Mouse (Mus musculus) testis, adult 2 months (tissue): ENCODE data around the gene Astl. TPM values are rescaled to one million over a fixed set of nuclear protein-coding genes. Genes with fewer than 3 reads are reported as not detected.

Experiments
- H3K27ac ChIP-seq: fragments of 200-500 bp; 2 replicates; pipeline ENCODE4 v1.5.1; 2012; ENCODE audit warnings: low read depth, low read length; ENCODE audit not compliant: control insufficient read depth, insufficient read depth
- H3K27me3 ChIP-seq: fragments of 200-500 bp; 2 replicates; pipeline ENCODE4 v1.6.1; 2012; ENCODE audit warnings: mild to moderate bottlenecking, low read length, moderate library complexity; ENCODE audit not compliant: control insufficient read depth, insufficient read depth
- H3K36me3 ChIP-seq: fragments of 200-500 bp; 2 replicates; pipeline ENCODE4 v1.6.1; 2012; ENCODE audit warnings: mild to moderate bottlenecking, low read length; ENCODE audit not compliant: control insufficient read depth, insufficient read depth
- H3K4me1 ChIP-seq: fragments of 200-500 bp; 2 replicates; pipeline ENCODE4 v1.6.1; 2012; ENCODE audit warnings: low read length; ENCODE audit not compliant: control insufficient read depth, insufficient read depth
- H3K4me3 ChIP-seq: fragments of 200-500 bp; 2 replicates; pipeline ENCODE4 v1.5.1; 2012; ENCODE audit warnings: low read depth, mild to moderate bottlenecking, low read length, moderate library complexity, mixed read lengths; ENCODE audit not compliant: control insufficient read depth
- CTCF ChIP-seq: fragments of 200-500 bp; IDR thresholded peaks from 2 replicates; pipeline ENCODE4 v1.5.1; 2012; ENCODE audit warnings: low read depth, mild to moderate bottlenecking, inconsistent platforms, low read length, moderate library complexity; ENCODE audit not compliant: control insufficient read depth, insufficient read depth, insufficient replicate concordance
- POLR2A ChIP-seq: fragments of 200-500 bp; IDR thresholded peaks from 2 replicates; pipeline ENCODE4 v1.6.1; 2012; ENCODE audit warnings: low read depth, mild to moderate bottlenecking, inconsistent platforms, low read length, moderate library complexity; ENCODE audit not compliant: control insufficient read depth
- polyA plus RNA-seq: library from polyadenylated mRNA; depleted of rRNA; stranded (reverse); fragments of >200 nt; gene quantifications from 2 replicates; pipeline ENCODE4 v1.2.3, GENCODE M21; 2012

Gene Astl
- polyA plus RNA-seq, 1 experiment, result not detected

- H3K4me1 ChIP-seq, result no peaks in the 10 kb centered on the region
- H3K36me3 ChIP-seq, result no peaks in the 10 kb centered on the region
- H3K27ac ChIP-seq, result no peak overlapping the region
- no peak overlapping the region for H3K4me3 ChIP-seq
- TF ChIP-seq POLR2A (no peak), CTCF (no peak)
- no peaks in the 10 kb centered on the region for H3K27me3 ChIP-seq
Observed at GRCm38 (mm10) chr2:127314467-127315154, 23.8 kb upstream of the Astl start.

- Histone ChIP-seq H3K36me3 (no peaks in the 10 kb centered on the region), H3K4me3 (no peak overlapping the region), H3K27ac (no peak overlapping the region), H3K27me3 (no peaks in the 10 kb centered on the region), H3K4me1 (no peaks in the 10 kb centered on the region)
- no peak for TF ChIP-seq POLR2A
- TF ChIP-seq CTCF, result no peak
Observed at GRCm38 (mm10) chr2:127315155-127315470, 23.3 kb upstream of the Astl start.

GRCm38 (mm10) chr2:127316431-127316830 is 22.0 kb upstream of the Astl start:
- Histone ChIP-seq H3K4me3 (no peak overlapping the region), H3K27ac (no peak overlapping the region), H3K27me3 (no peaks in the 10 kb centered on the region), H3K4me1 (no peaks in the 10 kb centered on the region), H3K36me3 (no peaks in the 10 kb centered on the region)
- TF ChIP-seq CTCF (no peak), POLR2A (no peak)

GRCm38 (mm10) chr2:127318136-127318535 is 20.3 kb upstream of the Astl start:
- Histone ChIP-seq H3K27me3 (no peaks in the 10 kb centered on the region), H3K4me3 (no peak overlapping the region), H3K4me1 (no peaks in the 10 kb centered on the region), H3K36me3 (no peaks in the 10 kb centered on the region), H3K27ac (no peak overlapping the region)
- TF ChIP-seq CTCF, result no peak
- no peak for TF ChIP-seq POLR2A

- Histone ChIP-seq H3K4me1 (no peaks in the 10 kb centered on the region; the same call in 1 of the 2 replicates), H3K27ac (no peak overlapping the region), H3K27me3 (no peaks in the 10 kb centered on the region), H3K4me3 (no peak overlapping the region), H3K36me3 (no peaks in the 10 kb centered on the region)
- TF ChIP-seq POLR2A (no peak), CTCF (no peak)
Observed at GRCm38 (mm10) chr2:127319071-127319470, 19.4 kb upstream of the Astl start.

- Histone ChIP-seq H3K27me3 (no peaks in the 10 kb centered on the region), H3K4me1 (no peaks in the 10 kb centered on the region; the same call in 1 of the 2 replicates), H3K27ac (no peak overlapping the region), H3K36me3 (no peaks in the 10 kb centered on the region), H3K4me3 (no peak overlapping the region)
- TF ChIP-seq POLR2A (no peak), CTCF (no peak)
Observed at GRCm38 (mm10) chr2:127322671-127323285, 15.7 kb upstream of the Astl start.

- Histone ChIP-seq H3K27ac (no peak overlapping the region), H3K36me3 (no peaks in the 10 kb centered on the region), H3K4me1 (no peaks in the 10 kb centered on the region; the same call in 1 of the 2 replicates), H3K27me3 (no peaks in the 10 kb centered on the region), H3K4me3 (no peak overlapping the region)
- TF ChIP-seq POLR2A, result no peak
- TF ChIP-seq CTCF, result no peak
Observed at GRCm38 (mm10) chr2:127323667-127324066, 14.8 kb upstream of the Astl start.
